Mouse (Mus musculus) liver, adult 2 months (tissue): ENCODE measurements around the gene 6330409D20Rik.

Source experiments
- CTCF ChIP-seq: fragments of 200-500 bp; IDR thresholded peaks from 2 replicates; pipeline ENCODE4 v1.5.1; 2011; ENCODE audit warnings: low read depth, low read length, control low read depth
- POLR2A ChIP-seq: fragments of 200-500 bp; IDR thresholded peaks from 2 replicates; pipeline ENCODE4 v1.6.1; 2011; ENCODE audit warnings: low read length, control low read depth; ENCODE audit not compliant: insufficient read depth; ENCODE audit errors: extremely low read depth

GRCm38 (mm10) chr2:32709521-32710137 lies 31.2 kb downstream of the 6330409D20Rik start:
- TF ChIP-seq POLR2A: no peak
- TF ChIP-seq CTCF: no peak
